Mouse (Mus musculus) intestine, postnatal 0 days (tissue): ENCODE data around the gene Cbr3. TPM values are rescaled to one million over a fixed set of nuclear protein-coding genes. Genes with fewer than 3 reads are reported as not detected.

Experiments
- ATAC-seq: fragments of 200-750 bp; cut with Nextera tagmentation; 2 replicates; pipeline ENCODE4 v1.8.0; 2017; ENCODE audit warnings: mild to moderate bottlenecking, moderate TSS enrichment, moderate library complexity
- H3K27ac ChIP-seq: fragments of 300-500 bp; sonication (generic); 2 replicates; pipeline ENCODE4 v1.5.1; 2014; ENCODE audit warnings: mild to moderate bottlenecking, low read depth, low read length, moderate library complexity
- H3K27me3 ChIP-seq: fragments of 300-500 bp; sonication (generic); replicated peaks from 2 replicates; pipeline ENCODE4 v1.6.1; 2014; ENCODE audit warnings: low read length, mixed read lengths; ENCODE audit not compliant: control insufficient read depth, insufficient read depth
- H3K36me3 ChIP-seq: fragments of 300-500 bp; sonication (generic); 2 replicates; pipeline ENCODE4 v1.6.1; 2014; ENCODE audit warnings: mild to moderate bottlenecking, moderate library complexity; ENCODE audit not compliant: control insufficient read depth, insufficient read depth
- H3K4me1 ChIP-seq: fragments of 300-500 bp; sonication (generic); replicated peaks from 2 replicates; pipeline ENCODE4 v1.6.1; 2014; ENCODE audit warnings: antibody characterized with exemption, low read length, mixed read lengths; ENCODE audit not compliant: control insufficient read depth, insufficient read depth
- H3K4me2 ChIP-seq: fragments of 300-500 bp; sonication (generic); replicated peaks from 2 replicates; pipeline ENCODE4 v1.6.1; 2014; ENCODE audit warnings: low read depth, mild to moderate bottlenecking, moderate library complexity
- H3K4me3 ChIP-seq: fragments of 300-500 bp; sonication (generic); 2 replicates; pipeline ENCODE4 v1.5.1; 2014; ENCODE audit warnings: low read depth, low read length
- H3K9ac ChIP-seq: fragments of 300-500 bp; sonication (generic); 2 replicates; pipeline ENCODE4 v1.6.1; 2014; ENCODE audit warnings: mild to moderate bottlenecking, low read depth, low read length
- H3K9me3 ChIP-seq: fragments of 300-500 bp; sonication (generic); 2 replicates; pipeline ENCODE4 v1.6.1; 2016; ENCODE audit warnings: mixed run types; ENCODE audit not compliant: control insufficient read depth
- CTCF ChIP-seq: sonication (generic); IDR thresholded peaks from 2 replicates; pipeline ENCODE4 v1.5.1; 2016; ENCODE audit warnings: low read depth, mild to moderate bottlenecking, control low read depth, antibody characterized with exemption, moderate library complexity
- WGBS: fragments of 180-500 bp; shearing (Covaris S2); extraction: QIAGEN DNeasy Blood & Tissue Kit; methylation state at CpG from one replicate; pipeline ENCODE4 v1.1.7; 2014; 5-methylcytosine and 5-hydroxymethylcytosine counted together
- polyA plus RNA-seq: library from polyadenylated mRNA; unstranded; fragments of >200 nt; fragmentation: Nextera tagmentation; extraction: Ambion mirVana; gene quantifications from 2 replicates; pipeline ENCODE4 v1.2.1, GENCODE M21; 2015

Cbr3 gene
- polyA plus RNA-seq, 1 experiment from 2014 or later: 5.9 TPM

- H3K27me3 ChIP-seq: no peaks in the 10 kb centered on the region
- WGBS: 63% methylated on average over 4 of the region's 4 CpGs
- H3K4me1 ChIP-seq: 0 out of 2 replicates have a peak, but pooled peaks cover 10% of the 10 kb centered on the region
- H3K9me3 ChIP-seq: no peaks in the 10 kb centered on the region
- no peak for TF ChIP-seq CTCF
- peak; percentile 44 for ATAC-seq
- H3K9ac ChIP-seq: no peak overlapping the region
- H3K36me3 ChIP-seq: peaks cover 7% of the 10 kb centered on the region; the same call in 1 of the 2 replicates
- H3K4me2 ChIP-seq: no peak overlapping the region
- H3K4me3 ChIP-seq: no peak overlapping the region
- peak overlapping the region; percentile 72 for H3K27ac ChIP-seq
Measured at GRCm38 (mm10) chr16:93726186-93726585, 43.2 kb downstream of the Cbr3 start.

DNA sequence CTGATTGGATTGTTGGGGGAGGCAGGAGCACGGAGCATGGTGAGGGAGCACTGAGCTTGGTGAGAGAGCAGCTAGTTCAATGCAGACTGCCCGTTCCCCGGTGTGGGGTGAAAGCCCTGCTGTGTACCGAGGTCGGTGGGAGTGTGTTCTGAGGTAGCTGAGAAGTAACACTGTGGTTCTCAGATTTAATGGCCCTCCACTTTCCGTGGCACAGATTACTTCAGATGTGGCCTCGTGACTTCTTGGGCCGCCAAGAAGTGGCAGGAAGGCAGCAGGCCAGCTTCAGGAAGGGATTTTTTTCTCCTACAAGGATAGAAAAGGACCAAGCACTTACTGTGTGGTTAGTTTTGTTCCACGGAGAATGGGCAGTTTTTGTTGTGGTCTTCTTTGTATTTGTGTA is 45.7 kb downstream of the Cbr3 start:
- Histone ChIP-seq H3K27ac (no peak overlapping the region; the same call in 1 of the 2 replicates), H3K27me3 (no peaks in the 10 kb centered on the region), H3K36me3 (peaks cover 7% of the 10 kb centered on the region; the same call in 1 of the 2 replicates), H3K9me3 (no peaks in the 10 kb centered on the region), H3K9ac (no peak overlapping the region), H3K4me2 (no peak overlapping the region), H3K4me1 (peaks cover 22% of the 10 kb centered on the region; the same call in 1 of the 2 replicates), H3K4me3 (no peak overlapping the region)
- TF ChIP-seq CTCF: no peak
- 73% methylated on average over 9 of the region's 9 CpGs for WGBS
- no peak for ATAC-seq

- Histone ChIP-seq H3K27me3 (no peaks in the 10 kb centered on the region), H3K36me3 (peaks cover 13% of the 10 kb centered on the region; the same call in 1 of the 2 replicates), H3K9me3 (no peaks in the 10 kb centered on the region), H3K27ac (peak overlapping the region; percentile 50; the same call in 1 of the 2 replicates), H3K9ac (no peak overlapping the region), H3K4me1 (peaks cover 25% of the 10 kb centered on the region; the same call in 1 of the 2 replicates), H3K4me2 (no peak overlapping the region), H3K4me3 (no peak overlapping the region)
- TF ChIP-seq CTCF: no peak
- 78% methylated on average over 23 of the region's 23 CpGs for WGBS
- ATAC-seq: no peak
Measured at GRCm38 (mm10) chr16:93729801-93730721, 47.0 kb downstream of the Cbr3 start.

DNA sequence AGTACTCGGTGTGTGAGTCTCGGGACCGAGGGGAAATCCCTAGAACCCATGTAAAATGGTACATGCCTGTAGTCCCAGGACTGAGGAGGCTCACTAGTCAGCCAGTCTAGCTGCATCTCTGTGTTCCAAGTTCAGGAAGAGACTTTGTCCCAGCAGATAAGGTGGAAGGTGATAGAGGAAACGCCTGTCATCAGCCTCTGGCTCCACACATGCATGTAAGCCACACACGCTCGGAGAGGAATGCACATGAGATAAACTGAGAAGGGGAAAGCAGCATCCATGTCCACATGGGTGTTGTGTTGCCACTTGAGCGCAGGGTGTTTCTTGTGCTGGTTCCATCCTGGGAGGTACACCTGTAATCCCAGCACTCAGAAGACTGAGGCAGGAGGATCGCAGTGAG is 48.3 kb downstream of the Cbr3 start:
- peaks cover 23% of the 10 kb centered on the region; the same call in 1 of the 2 replicates for H3K36me3 ChIP-seq
- H3K4me1 ChIP-seq: peaks cover 21% of the 10 kb centered on the region; the same call in 1 of the 2 replicates
- H3K4me3 ChIP-seq: no peak overlapping the region
- H3K9me3 ChIP-seq: no peaks in the 10 kb centered on the region
- no peak for TF ChIP-seq CTCF
- no peak overlapping the region for H3K9ac ChIP-seq
- ATAC-seq: peak; percentile 46
- H3K27ac ChIP-seq: peak overlapping the region; percentile 50
- 59% methylated on average over 8 of the region's 8 CpGs for WGBS
- H3K4me2 ChIP-seq: no peak overlapping the region
- no peaks in the 10 kb centered on the region for H3K27me3 ChIP-seq

DNA sequence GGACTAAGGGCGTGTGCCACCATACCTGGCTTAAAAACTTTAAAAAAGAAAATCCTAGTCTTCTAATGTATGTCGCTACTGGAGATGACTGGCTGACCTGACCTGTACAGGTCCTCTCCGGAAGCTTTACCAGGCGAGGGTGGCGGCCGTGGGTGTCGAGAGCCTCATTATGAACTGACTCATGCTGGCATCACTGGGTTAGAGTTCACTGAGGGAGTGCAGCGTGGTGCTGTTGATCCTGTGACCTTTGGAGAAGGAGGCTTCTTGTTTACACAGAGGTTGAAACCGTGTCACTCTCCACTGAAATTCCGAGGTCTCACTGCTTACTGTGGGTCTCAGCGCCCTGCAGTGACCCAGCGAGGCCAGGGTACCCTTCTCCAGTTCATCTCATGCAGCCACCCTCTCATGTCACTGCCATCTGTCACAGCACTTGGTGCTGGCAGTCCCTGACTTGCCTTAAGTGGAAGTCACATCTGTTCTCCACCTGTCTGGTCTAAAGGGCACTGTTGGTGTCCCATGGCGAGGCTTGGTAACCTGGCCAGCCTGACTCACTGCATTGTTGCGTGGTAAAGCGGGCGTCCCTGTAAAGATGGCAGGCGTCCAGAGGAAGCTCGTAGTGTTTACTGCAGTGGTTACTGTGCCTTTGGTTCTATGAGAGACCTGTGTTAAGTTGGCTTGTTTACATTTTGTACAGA is 50.0 kb downstream of the Cbr3 start:
- TF ChIP-seq CTCF: no peak
- 46% methylated on average over 18 of the region's 18 CpGs for WGBS

DNA sequence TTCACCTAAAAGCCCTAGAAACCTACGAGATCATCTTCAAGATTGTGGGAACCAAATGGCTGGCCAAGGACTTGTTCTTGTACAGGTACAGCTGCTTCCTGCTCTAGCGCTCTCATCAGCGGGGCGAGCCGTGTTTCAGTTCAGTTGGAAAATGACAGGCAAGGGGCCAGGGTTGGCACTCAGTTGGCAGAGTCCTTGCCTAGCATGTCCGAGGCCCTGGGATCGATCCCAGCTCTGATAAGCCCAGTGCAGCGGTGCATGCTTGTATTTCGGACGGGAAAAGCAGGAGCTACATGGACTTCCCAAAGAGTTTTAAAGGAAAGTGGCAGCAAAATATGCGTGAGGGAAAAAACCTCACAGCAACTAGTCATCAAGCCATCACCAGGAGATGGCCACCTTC is 56.2 kb downstream of the Cbr3 start:
- Histone ChIP-seq H3K4me1 (no peaks in the 10 kb centered on the region; the same call in 1 of the 2 replicates), H3K9me3 (no peaks in the 10 kb centered on the region), H3K4me2 (no peak overlapping the region), H3K4me3 (no peak overlapping the region), H3K27ac (no peak overlapping the region), H3K9ac (no peak overlapping the region), H3K27me3 (no peaks in the 10 kb centered on the region), H3K36me3 (peaks cover 38% of the 10 kb centered on the region; the same call in 1 of the 2 replicates)
- 93% methylated on average over 11 of the region's 11 CpGs for WGBS
- no peak for ATAC-seq
- no peak for TF ChIP-seq CTCF

More for the DNA sequence above, 50.0 kb downstream of the Cbr3 start:
- Histone ChIP-seq H3K27me3 (no peaks in the 10 kb centered on the region), H3K27ac (peak overlapping the region; percentile 88), H3K4me2 (no peak overlapping the region), H3K36me3 (peaks cover 18% of the 10 kb centered on the region; the same call in 1 of the 2 replicates), H3K9me3 (no peaks in the 10 kb centered on the region), H3K4me1 (peaks cover 21% of the 10 kb centered on the region; the same call in 1 of the 2 replicates), H3K9ac (no peak overlapping the region), H3K4me3 (no peak overlapping the region)
- peak; percentile 81 for ATAC-seq

Other genes starting within 250 kb of the Cbr3 start
- gene Setd4, start 79.2 kb upstream of the Cbr3 start, polyA plus RNA-seq: 4.3 and 5.6 TPM in 2 replicates
- gene Cbr1, start 77.4 kb upstream of the Cbr3 start, polyA plus RNA-seq: 395 and 423 TPM in 2 replicates
- 0.16 TPM in 1 of 2 replicates, not detected in the other for gene Gm5678, start 55.1 kb upstream of the Cbr3 start, polyA plus RNA-seq
- gene Dop1b, start 28.7 kb downstream of the Cbr3 start, polyA plus RNA-seq: 17.2 and 21.2 TPM in 2 replicates
- 15.5 and 20.0 TPM in 2 replicates for gene Morc3, start 148.9 kb downstream of the Cbr3 start, polyA plus RNA-seq
- 18.6 and 19.4 TPM in 2 replicates for gene Chaf1b, start 200.7 kb downstream of the Cbr3 start, polyA plus RNA-seq